In genomic region chr2:59625927-59626326, GRCm38 (mm10) we compare ENCODE assay signal across 24 mouse cellular contexts.
"Had no signal": no experiment of that assay in that cellular context is flagged by ENCODE, and none has a peak within 500 bp of the region (broad histone marks: within the 10 kb centered on the region; RNA-seq: fewer than 3 reads in every experiment).

No protein-coding gene starts in this region.

- H3K36me3 ChIP-seq: heart, embryonic 15.5 days; hindbrain, embryonic 13.5 days; hindbrain, embryonic 15.5 days; limb, embryonic 15.5 days; liver, embryonic 12.5 days had no signal

- DNase-seq: gastrocnemius, postnatal 14 days; gastrocnemius, postnatal 36 days; heart, adult 11 months; heart, adult 2 months; heart, postnatal 14 days; heart, postnatal 36 days; kidney, adult 11 months; kidney, adult 2 months; kidney, postnatal 14 days; kidney, postnatal 36 days; layer of hippocampus, postnatal 36 days; left cerebral cortex, postnatal 4 days; lung, adult 18-20 months had no signal

- H3K27ac ChIP-seq: heart, embryonic 13.5 days; heart, embryonic 15.5 days; hindbrain, embryonic 13.5 days; hindbrain, embryonic 15.5 days; hindbrain, postnatal 0 days; limb, embryonic 12.5 days; limb, embryonic 15.5 days; liver, embryonic 12.5 days; liver, embryonic 14.5 days had no signal

- H3K9me3 ChIP-seq: heart, embryonic 13.5 days; heart, embryonic 15.5 days; hindbrain, embryonic 13.5 days; hindbrain, embryonic 15.5 days; limb, embryonic 12.5 days; limb, embryonic 15.5 days; liver, embryonic 12.5 days had no signal

- ATAC-seq: hindbrain, postnatal 0 days; intestine, embryonic 16.5 days; liver, embryonic 12.5 days had no signal

- H3K27me3 ChIP-seq: heart, embryonic 13.5 days; heart, embryonic 15.5 days; hindbrain, embryonic 13.5 days; hindbrain, embryonic 15.5 days; limb, embryonic 12.5 days; limb, embryonic 15.5 days had no signal

- H3K9ac ChIP-seq: heart, embryonic 13.5 days; heart, embryonic 15.5 days; hindbrain, embryonic 13.5 days; hindbrain, embryonic 15.5 days; limb, embryonic 12.5 days; limb, embryonic 15.5 days; liver, embryonic 12.5 days; liver, embryonic 14.5 days had no signal

- H3K4me3 ChIP-seq: heart, adult 2 months; heart, embryonic 13.5 days; heart, embryonic 15.5 days; hindbrain, embryonic 13.5 days; hindbrain, embryonic 15.5 days; limb, embryonic 12.5 days; limb, embryonic 15.5 days; liver, embryonic 12.5 days had no signal

- H3K4me2 ChIP-seq: heart, embryonic 11.5 days; heart, embryonic 13.5 days; heart, embryonic 15.5 days; hindbrain, embryonic 13.5 days; hindbrain, embryonic 15.5 days; limb, embryonic 12.5 days; limb, embryonic 15.5 days; liver, embryonic 12.5 days had no signal
